Mouse (Mus musculus): ENCODE measurements around the gene Trp53.

GRCm38 (mm10) chr11:69603516-69603915, 23.4 kb downstream of the Trp53 start:
- no peak for TF ChIP-seq EP300 (IDR thresholded peaks at IDR 0.05; ENCODE audit: low read length)
- TF ChIP-seq CHD1 (IDR thresholded peaks at IDR 0.05; ENCODE audit: low read depth, low read length): no peak
- TF ChIP-seq CTCF (conservative IDR thresholded peaks at IDR 0.05 in 1 of 2, IDR thresholded peaks at IDR 0.05 in 1 of 2; ENCODE audit: low read depth in 2 of 2, low read length in 2 of 2): no peak
- TF ChIP-seq ZKSCAN1 (IDR thresholded peaks at IDR 0.05; ENCODE audit: borderline replicate concordance, low read depth, low read length): no peak
- no peak for TF ChIP-seq POLR2A (IDR thresholded peaks at IDR 0.05; ENCODE audit: low read depth, low read length)
- no peak for TF ChIP-seq NRF1 (IDR thresholded peaks at IDR 0.05; ENCODE audit: low read depth, low read length)
